Mouse (Mus musculus): ENCODE measurements around the gene Hcrt.

Gene Hcrt

GRCm38 (mm10) chr11:100711783-100712615 lies 50.7 kb downstream of the Hcrt start, which contains the start of gene Kat2a:
TSS of gene Kat2a (minus strand) at chr11:100712465.
- peak; percentile 50 to 70 for DNase-seq (ENCODE audit: low spot score in 2 of 2)

Measured in thymus, postnatal 10 days (tissue).